Mouse (Mus musculus) stomach, embryonic 16.5 days (tissue): Measurements from ENCODE around the gene Nhp2. TPM values are rescaled to one million over a fixed set of nuclear protein-coding genes. Genes with fewer than 3 reads are reported as not detected.

Experiments
- ATAC-seq: fragments of 200-750 bp; cut with Nextera tagmentation; 2 replicates; pipeline ENCODE4 v1.8.0; 2017; ENCODE audit warnings: moderate number of reproducible peaks, moderate TSS enrichment; ENCODE audit not compliant: insufficient read depth, low FRiP score
- H3K27ac ChIP-seq: fragments of 300-500 bp; sonication (generic); 2 replicates; pipeline ENCODE4 v1.5.1; 2014; ENCODE audit warnings: low read length
- H3K27me3 ChIP-seq: fragments of 300-500 bp; sonication (generic); 2 replicates; pipeline ENCODE4 v1.6.1; 2014; ENCODE audit warnings: low read length, control low read depth, mixed read lengths; ENCODE audit not compliant: control insufficient read depth, insufficient read depth
- H3K36me3 ChIP-seq: fragments of 300-500 bp; sonication (generic); 2 replicates; pipeline ENCODE4 v1.6.1; 2014; ENCODE audit warnings: low read length; ENCODE audit not compliant: control insufficient read depth, insufficient read depth
- H3K4me1 ChIP-seq: fragments of 300-500 bp; sonication (generic); 2 replicates; pipeline ENCODE4 v1.6.1; 2014; ENCODE audit warnings: low read length, control low read depth, mixed read lengths; ENCODE audit not compliant: control insufficient read depth, insufficient read depth
- H3K4me2 ChIP-seq: fragments of 300-500 bp; sonication (generic); 2 replicates; pipeline ENCODE4 v1.6.1; 2014; ENCODE audit warnings: low read depth, low read length, mixed read lengths
- H3K4me3 ChIP-seq: fragments of 300-500 bp; sonication (generic); replicated peaks from 2 replicates; pipeline ENCODE4 v1.5.1; 2014; ENCODE audit warnings: mild to moderate bottlenecking, low read length
- H3K9ac ChIP-seq: fragments of 300-500 bp; sonication (generic); 2 replicates; pipeline ENCODE4 v1.6.1; 2014; ENCODE audit warnings: low read length
- H3K9me3 ChIP-seq: fragments of 300-500 bp; sonication (generic); replicated peaks from 2 replicates; pipeline ENCODE4 v1.6.1; 2016; ENCODE audit warnings: low read length, control low read depth; ENCODE audit not compliant: control insufficient read depth
- WGBS: fragments of 180-500 bp; shearing (Covaris S2); extraction: QIAGEN DNeasy Blood & Tissue Kit; methylation state at CpG from one replicate; pipeline ENCODE4 v1.1.7; 2014; 5-methylcytosine and 5-hydroxymethylcytosine counted together
- polyA plus RNA-seq: library from polyadenylated mRNA; unstranded; fragments of >200 nt; fragmentation: Nextera tagmentation; extraction: Ambion mirVana; gene quantifications from 2 replicates; pipeline ENCODE4 v1.2.1, GENCODE M21; 2015

Nhp2 gene
- polyA plus RNA-seq, result 133 and 138 TPM in 2 replicates

GRCm38 (mm10) chr11:51619409-51620060, at the start of gene Nhp2:
Nhp2 (plus strand) TSS chr11:51619735.
- Histone ChIP-seq H3K9ac (peak within 1 kb of the TSS; percentile 80), H3K27me3 (no peaks in the 10 kb centered on the region)
- WGBS, result under 1% methylated on average over 51 of the region's 51 CpGs

GRCm38 (mm10) chr11:51576454-51576853, 43.1 kb upstream of the Nhp2 start:
- no peak for ATAC-seq
- Histone ChIP-seq H3K36me3 (no peaks in the 10 kb centered on the region), H3K4me3 (no peak overlapping the region), H3K9me3 (no peaks in the 10 kb centered on the region), H3K27ac (no peak overlapping the region), H3K4me2 (no peak overlapping the region), H3K9ac (no peak overlapping the region), H3K27me3 (no peaks in the 10 kb centered on the region), H3K4me1 (no peaks in the 10 kb centered on the region)
- 79% methylated on average over 4 of the region's 4 CpGs for WGBS

More at GRCm38 (mm10) chr11:51619409-51620060, at the start of gene Nhp2:
- peak; percentile 93 for ATAC-seq
- Histone ChIP-seq H3K4me3 (peak within 1 kb of the TSS; percentile 93), H3K36me3 (peaks cover 10% of the 10 kb centered on the region), H3K9me3 (no peaks in the 10 kb centered on the region), H3K4me1 (peaks cover 20% of the 10 kb centered on the region), H3K4me2 (peak within 1 kb of the TSS; percentile 86), H3K27ac (peak within 1 kb of the TSS; percentile 46; the same call in 1 of the 2 replicates)

GRCm38 (mm10) chr11:51577587-51577986, 41.9 kb upstream of the Nhp2 start:
- 69% methylated on average over 7 of the region's 7 CpGs for WGBS
- ATAC-seq, result no peak
- no peak overlapping the region for H3K4me2 ChIP-seq

GRCm38 (mm10) chr11:51579024-51579423, 40.5 kb upstream of the Nhp2 start:
- ATAC-seq, result no peak
- Histone ChIP-seq H3K36me3 (no peaks in the 10 kb centered on the region), H3K9ac (no peak overlapping the region), H3K27ac (no peak overlapping the region), H3K27me3 (no peaks in the 10 kb centered on the region), H3K9me3 (no peaks in the 10 kb centered on the region), H3K4me2 (no peak overlapping the region), H3K4me3 (no peak overlapping the region), H3K4me1 (peaks cover 4% of the 10 kb centered on the region)
- WGBS, result 70% methylated on average over 4 of the region's 4 CpGs

More at GRCm38 (mm10) chr11:51577587-51577986, 41.9 kb upstream of the Nhp2 start:
- H3K36me3 ChIP-seq, result no peaks in the 10 kb centered on the region
- no peaks in the 10 kb centered on the region for H3K4me1 ChIP-seq
- no peak overlapping the region for H3K27ac ChIP-seq
- H3K9ac ChIP-seq, result no peak overlapping the region
- no peak overlapping the region for H3K4me3 ChIP-seq
- H3K9me3 ChIP-seq, result no peaks in the 10 kb centered on the region
- no peaks in the 10 kb centered on the region for H3K27me3 ChIP-seq

GRCm38 (mm10) chr11:51582713-51583112, 36.8 kb upstream of the Nhp2 start:
- H3K4me2 ChIP-seq, result no peak overlapping the region
- ATAC-seq, result no peak
- H3K9me3 ChIP-seq, result no peaks in the 10 kb centered on the region
- H3K4me3 ChIP-seq, result no peak overlapping the region
- H3K4me1 ChIP-seq, result peaks cover 12% of the 10 kb centered on the region
- peaks cover 8% of the 10 kb centered on the region; the same call in 1 of the 2 replicates for H3K36me3 ChIP-seq
- WGBS, result 21% methylated on average over 8 of the region's 8 CpGs
- H3K9ac ChIP-seq, result no peak overlapping the region
- no peak overlapping the region for H3K27ac ChIP-seq
- H3K27me3 ChIP-seq, result no peaks in the 10 kb centered on the region

GRCm38 (mm10) chr11:51584057-51584430, 35.5 kb upstream of the Nhp2 start:
- Histone ChIP-seq H3K27ac (peak overlapping the region; percentile 91), H3K27me3 (no peaks in the 10 kb centered on the region), H3K9me3 (no peaks in the 10 kb centered on the region), H3K9ac (peak overlapping the region; percentile 91), H3K4me3 (peak overlapping the region; percentile 71), H3K4me2 (peak overlapping the region; percentile 68), H3K4me1 (peaks cover 12% of the 10 kb centered on the region), H3K36me3 (peaks cover 12% of the 10 kb centered on the region; the same call in 1 of the 2 replicates)
- 14% methylated on average over 9 of the region's 9 CpGs for WGBS
- peak; percentile 11; the same call in 1 of the 2 replicates for ATAC-seq

- H3K27me3 ChIP-seq, result no peaks in the 10 kb centered on the region
- H3K36me3 ChIP-seq, result peaks cover 13% of the 10 kb centered on the region; the same call in 1 of the 2 replicates
- peak within 1 kb of the TSS; percentile 91 for H3K27ac ChIP-seq
- peak within 1 kb of the TSS; percentile 71 for H3K4me2 ChIP-seq
- peak within 1 kb of the TSS; percentile 71 for H3K4me3 ChIP-seq
- peaks cover 12% of the 10 kb centered on the region for H3K4me1 ChIP-seq
- peak within 1 kb of the TSS; percentile 91 for H3K9ac ChIP-seq
- peak; percentile 96 for ATAC-seq
- H3K9me3 ChIP-seq, result no peaks in the 10 kb centered on the region
- under 1% methylated on average over 59 of the region's 59 CpGs for WGBS
Observed at GRCm38 (mm10) chr11:51584431-51585248, 34.9 kb upstream of the Nhp2 start, which contains the start of gene Phykpl. Phykpl (plus strand) TSS chr11:51584757.

GRCm38 (mm10) chr11:51585608-51586252, 33.8 kb upstream of the Nhp2 start:
- ATAC-seq, result no peak
- H3K4me2 ChIP-seq, result peak overlapping the region; percentile 71
- H3K9me3 ChIP-seq, result no peaks in the 10 kb centered on the region
- H3K36me3 ChIP-seq, result peaks cover 16% of the 10 kb centered on the region; the same call in 1 of the 2 replicates
- peak overlapping the region; percentile 71 for H3K4me3 ChIP-seq
- peak overlapping the region; percentile 91; the same call in 1 of the 2 replicates for H3K27ac ChIP-seq
- WGBS, result 54% methylated on average over 8 of the region's 8 CpGs
- no peaks in the 10 kb centered on the region for H3K27me3 ChIP-seq
- H3K9ac ChIP-seq, result peak overlapping the region; percentile 91
- peaks cover 12% of the 10 kb centered on the region for H3K4me1 ChIP-seq
